Mouse (Mus musculus): Measurements from ENCODE around the gene Lemd1.

DNA sequence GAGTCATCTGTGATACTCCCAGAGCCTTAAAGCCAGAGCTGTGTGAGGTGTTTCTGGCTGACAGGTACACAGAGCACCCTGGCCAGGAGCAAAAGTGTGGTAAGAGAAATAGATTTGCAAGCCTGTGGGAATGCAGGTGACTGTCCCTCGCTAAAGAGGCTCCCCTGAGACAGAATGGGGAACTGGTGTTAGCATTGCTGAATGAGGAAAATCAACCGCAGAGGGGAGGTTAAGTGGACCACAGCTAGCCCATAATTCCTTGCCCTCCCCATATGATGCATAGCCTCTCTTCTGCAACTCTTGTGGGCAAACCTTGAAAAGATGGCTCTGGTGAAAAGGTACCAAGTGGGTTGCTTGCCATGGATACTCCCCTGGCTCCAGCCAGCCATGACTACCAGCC, 41.8 kb upstream of the Lemd1 start:
- TF ChIP-seq POLR2A (IDR thresholded peaks at IDR 0.05; ENCODE audit: low read depth, low read length) (no peak), MEF2A (IDR thresholded peaks at IDR 0.05; ENCODE audit: borderline replicate concordance, low read depth, low read length) (no peak), SIN3A (IDR thresholded peaks at IDR 0.05; ENCODE audit: low read length) (no peak)
